In genomic region chr13:48031491-48031890, GRCm38 (mm10) we compare ENCODE assay signal across 29 mouse cellular contexts.
"Had no signal": no experiment of that assay in that cellular context is flagged by ENCODE, and none has a peak within 500 bp of the region (broad histone marks: within the 10 kb centered on the region; RNA-seq: fewer than 3 reads in every experiment).

No protein-coding gene starts in this region.

- H3K4me2 ChIP-seq: heart, embryonic 11.5 days; heart, embryonic 13.5 days; heart, embryonic 15.5 days; hindbrain, embryonic 12.5 days; hindbrain, embryonic 14.5 days; intestine, embryonic 15.5 days; limb, embryonic 12.5 days; liver, embryonic 11.5 days; liver, embryonic 13.5 days; liver, embryonic 15.5 days had no signal

- H3K36me3 ChIP-seq: heart, embryonic 13.5 days; heart, embryonic 15.5 days; hindbrain, embryonic 10.5 days; hindbrain, embryonic 12.5 days; intestine, embryonic 15.5 days; limb, embryonic 10.5 days; limb, embryonic 12.5 days; liver, embryonic 13.5 days; liver, embryonic 15.5 days had no signal

- H3K4me1 ChIP-seq: hindbrain, embryonic 10.5 days; limb, embryonic 10.5 days; limb, embryonic 12.5 days; liver, embryonic 13.5 days; liver, embryonic 15.5 days had no signal

- DNase-seq: gastrocnemius, adult 2 months; gastrocnemius, postnatal 10 days; gastrocnemius, postnatal 25 days; heart, adult 2 months; heart, postnatal 14 days; heart, postnatal 36 days; kidney, adult 18-20 months; kidney, adult 8-10 months; kidney, postnatal 10 days; kidney, postnatal 25 days; kidney, postnatal 4 days; liver; liver, embryonic 13.5 days had no signal

- H3K27ac ChIP-seq: gastrocnemius, adult 2 months; heart, adult 2 months; heart, embryonic 13.5 days; heart, embryonic 15.5 days; hindbrain, embryonic 10.5 days; hindbrain, embryonic 12.5 days; hindbrain, embryonic 14.5 days; intestine, embryonic 15.5 days; layer of hippocampus, adult 2 months; left cerebral cortex, adult 2 months; limb, embryonic 10.5 days; limb, embryonic 12.5 days; liver, embryonic 13.5 days; liver, embryonic 15.5 days had no signal

- H3K27me3 ChIP-seq: heart, embryonic 13.5 days; heart, embryonic 15.5 days; hindbrain, embryonic 12.5 days; intestine, embryonic 15.5 days; limb, embryonic 12.5 days; liver, embryonic 13.5 days; liver, embryonic 15.5 days had no signal

- H3K9ac ChIP-seq: heart, embryonic 13.5 days; heart, embryonic 15.5 days; hindbrain, embryonic 12.5 days; hindbrain, embryonic 14.5 days; intestine, embryonic 15.5 days; limb, embryonic 12.5 days; liver, embryonic 13.5 days; liver, embryonic 15.5 days had no signal

- H3K4me3 ChIP-seq: gastrocnemius, adult 2 months; heart, adult 2 months; heart, embryonic 13.5 days; heart, embryonic 15.5 days; hindbrain, embryonic 10.5 days; hindbrain, embryonic 12.5 days; intestine, embryonic 15.5 days; layer of hippocampus, adult 2 months; left cerebral cortex, adult 2 months; limb, embryonic 10.5 days; limb, embryonic 12.5 days; liver, embryonic 13.5 days; liver, embryonic 15.5 days had no signal

- H3K9me3 ChIP-seq: heart, embryonic 13.5 days; heart, embryonic 15.5 days; hindbrain, embryonic 10.5 days; hindbrain, embryonic 12.5 days; intestine, embryonic 15.5 days; limb, embryonic 10.5 days; limb, embryonic 12.5 days; liver, embryonic 13.5 days; liver, embryonic 15.5 days had no signal

- ATAC-seq: hindbrain, embryonic 16.5 days; inflammation-experienced regulatory T-cells, adult 6 months; intestine, embryonic 15.5 days; intestine, postnatal 0 days had no signal
